Mouse (Mus musculus) CH12.LX (cell line): ENCODE results near the gene Pttg1ip. TPM values are rescaled to one million over a fixed set of nuclear protein-coding genes. Genes with fewer than 3 reads are reported as not detected.

ENCODE experiments used
- DNase-seq: peaks from one replicate; pipeline ENCODE4 v3.0.0-alpha.2; 2013; ENCODE audit errors: extremely low read depth
- H3K27ac ChIP-seq: 2 replicates; pipeline ENCODE4 v1.5.1; 2012; ENCODE audit warnings: low read depth, mild to moderate bottlenecking, control low read depth, moderate library complexity; ENCODE audit not compliant: insufficient read depth
- H3K27me3 ChIP-seq: replicated peaks from 2 replicates; pipeline ENCODE3; 2012; ENCODE audit warnings: inconsistent platforms
- H3K36me3 ChIP-seq, 2 experiments: replicated peaks in 1 of 2; 2 replicates each; pipeline versions ENCODE3 to v1.6.1; 2012; ENCODE audit warnings: inconsistent platforms in 1 of 2, low read length in 1 of 2, mild to moderate bottlenecking in 1 of 2, mixed read lengths in 1 of 2, moderate library complexity in 1 of 2; ENCODE audit not compliant: control insufficient read depth in 1 of 2, insufficient read depth in 1 of 2
- H3K4me1 ChIP-seq, 2 experiments: 2 replicates each; pipeline ENCODE4 v1.6.1; 2012; ENCODE audit warnings: inconsistent platforms in 1 of 2, moderate library complexity in 1 of 2; ENCODE audit not compliant: insufficient read depth in 2 of 2, control insufficient read depth in 1 of 2
- H3K4me2 ChIP-seq: 2 replicates; pipeline ENCODE4 v1.6.1; 2012; ENCODE audit warnings: low read depth, mild to moderate bottlenecking, control low read depth; ENCODE audit not compliant: poor library complexity, insufficient read depth, severe bottlenecking
- H3K4me3 ChIP-seq, 3 experiments: fragments of 150-350 bp in 1 of 3; sonication (generic) in 1 of 3; replicated peaks in 1 of 3; 2 replicates each; pipeline versions ENCODE3 to v1.5.1; 2011 to 2012; ENCODE audit warnings: low read depth in 2 of 3, low read length in 2 of 3, mild to moderate bottlenecking in 2 of 3, moderate library complexity in 2 of 3, control low read depth in 1 of 3, improper control_type of control experiment in 1 of 3, inconsistent platforms in 1 of 3, mixed read lengths in 1 of 3; ENCODE audit not compliant: poor library complexity in 1 of 3
- H3K79me2 ChIP-seq: replicated peaks from 2 replicates; pipeline ENCODE4 v1.6.1; 2012; ENCODE audit warnings: mild to moderate bottlenecking, moderate library complexity; ENCODE audit not compliant: control insufficient read depth, poor library complexity, insufficient read depth, severe bottlenecking; ENCODE audit errors: extremely low read depth
- H3K9ac ChIP-seq: 2 replicates; pipeline ENCODE4 v1.6.1; 2012; ENCODE audit warnings: low read depth, mild to moderate bottlenecking, control low read depth, moderate library complexity; ENCODE audit not compliant: insufficient read depth
- H3K9me3 ChIP-seq: replicated peaks from 2 replicates; pipeline ENCODE3; 2012; ENCODE audit warnings: low read length, inconsistent platforms, mixed read lengths
- BHLHE40 ChIP-seq: IDR thresholded peaks from 2 replicates; pipeline ENCODE4 v1.6.1; 2011; ENCODE audit warnings: mild to moderate bottlenecking, low read depth, low read length, improper control_type of control experiment
- CHD1 ChIP-seq: IDR thresholded peaks from 2 replicates; pipeline ENCODE4 v1.6.1; 2012; ENCODE audit warnings: low read depth, low read length, improper control_type of control experiment, inconsistent platforms
- E2F4 ChIP-seq: IDR thresholded peaks from 2 replicates; pipeline ENCODE4 v1.6.1; 2011; ENCODE audit warnings: low read depth, low read length, improper control_type of control experiment; ENCODE audit not compliant: insufficient replicate concordance
- ELF1 ChIP-seq: IDR thresholded peaks from 2 replicates; pipeline ENCODE4 v1.6.1; 2014; ENCODE audit warnings: low read depth, mild to moderate bottlenecking, inconsistent platforms, low read length, improper control_type of control experiment
- HCFC1 ChIP-seq: IDR thresholded peaks from 2 replicates; pipeline ENCODE4 v1.6.1; 2012; ENCODE audit warnings: low read depth, mild to moderate bottlenecking, inconsistent platforms, low read length, improper control_type of control experiment
- IRF4 ChIP-seq: IDR thresholded peaks from 2 replicates; pipeline ENCODE4 v1.6.1; 2014; ENCODE audit warnings: low read depth, mild to moderate bottlenecking, inconsistent platforms, low read length, improper control_type of control experiment
- KAT2A ChIP-seq: IDR thresholded peaks from 2 replicates; pipeline ENCODE4 v1.6.1; 2012; ENCODE audit warnings: low read length, improper control_type of control experiment, inconsistent platforms; ENCODE audit not compliant: insufficient replicate concordance
- MAZ ChIP-seq: IDR thresholded peaks from 2 replicates; pipeline ENCODE4 v1.6.1; 2012; ENCODE audit warnings: low read depth, mild to moderate bottlenecking, inconsistent platforms, low read length, improper control_type of control experiment, moderate library complexity
- MXI1 ChIP-seq: IDR thresholded peaks from 2 replicates; pipeline ENCODE4 v1.6.1; 2011; ENCODE audit warnings: mild to moderate bottlenecking, low read depth, low read length, improper control_type of control experiment
- NRF1 ChIP-seq: IDR thresholded peaks from 2 replicates; pipeline ENCODE4 v1.6.1; 2014; ENCODE audit warnings: low read depth, mild to moderate bottlenecking, inconsistent platforms, low read length, improper control_type of control experiment, moderate library complexity
- PAX5 ChIP-seq: IDR thresholded peaks from 2 replicates; pipeline ENCODE4 v1.6.1; 2012; ENCODE audit warnings: low read length, inconsistent platforms, mixed read lengths
- POLR2A ChIP-seq: IDR thresholded peaks from 2 replicates; pipeline ENCODE4 v1.6.1; 2011; ENCODE audit warnings: low read depth, mild to moderate bottlenecking, improper control_type of control experiment, low read length
- POLR2AphosphoS2 ChIP-seq: IDR thresholded peaks from 2 replicates; pipeline ENCODE4 v1.6.1; 2011; ENCODE audit warnings: low read depth, low read length, improper control_type of control experiment
- RCOR1 ChIP-seq: conservative IDR thresholded peaks from 2 replicates; pipeline ENCODE4 v1.6.1; 2012; ENCODE audit warnings: low read depth, mild to moderate bottlenecking, inconsistent platforms, low read length, improper control_type of control experiment
- TCF12 ChIP-seq: IDR thresholded peaks from 2 replicates; pipeline ENCODE4 v1.6.1; 2014; ENCODE audit warnings: low read depth, mild to moderate bottlenecking, inconsistent platforms, low read length, improper control_type of control experiment
- UBTF ChIP-seq: IDR thresholded peaks from 2 replicates; pipeline ENCODE4 v1.6.1; 2012; ENCODE audit warnings: low read depth, mild to moderate bottlenecking, inconsistent platforms, low read length, improper control_type of control experiment, moderate library complexity
- USF2 ChIP-seq: conservative IDR thresholded peaks from 2 replicates; pipeline ENCODE4 v1.6.1; 2011; ENCODE audit warnings: low read depth, low read length, improper control_type of control experiment
- ZC3H11A ChIP-seq: IDR thresholded peaks from 2 replicates; pipeline ENCODE4 v1.6.1; 2012; ENCODE audit warnings: low read depth, mild to moderate bottlenecking, inconsistent platforms, low read length, improper control_type of control experiment
- ZKSCAN1 ChIP-seq: IDR thresholded peaks from 2 replicates; pipeline ENCODE4 v1.6.1; 2012; ENCODE audit warnings: low read depth, inconsistent platforms, low read length, improper control_type of control experiment, borderline replicate concordance
- ZMIZ1 ChIP-seq: IDR thresholded peaks from 2 replicates; pipeline ENCODE4 v1.6.1; 2012; ENCODE audit warnings: low read depth, mild to moderate bottlenecking, inconsistent platforms, low read length, improper control_type of control experiment
- dilution Hi-C: fragments of 300-500 bp; cut with MboI; formaldehyde crosslinking; loops from 2 replicates; pipeline ENCODE4 v1.14.3; 2020; ENCODE audit warnings: low sequenced_read_pairs; ENCODE audit not compliant: extremely low pct_unique_long_range_greater_than_20kb, extremely low pct_ligation_motif_present
- in situ Hi-C: fragments of 300-500 bp; cut with MboI; formaldehyde crosslinking; loops from 3 replicates; pipeline ENCODE4 v1.14.3; 2019; ENCODE audit warnings: low sequenced_read_pairs, low pct_ligation_motif_present, low pct_unique_long_range_greater_than_20kb, mixed read lengths
- polyA plus RNA-seq: library from polyadenylated mRNA; unstranded; fragments of >175 nt; gene quantifications from 2 replicates; pipeline ENCODE4 v1.2.1, GENCODE M21; 2012; ENCODE audit warnings: low read depth; ENCODE audit not compliant: insufficient read length
- total RNA-seq, 2 experiments: library from RNA; depleted of rRNA; stranded (reverse); fragments of 300-350 nt in 1 of 2; fragments of >200 nt in 1 of 2; gene quantifications; 2 replicates each; pipeline ENCODE4 v1.2.3; 2012 to 2014

Gene Pttg1ip
- total and polyA plus RNA-seq, 3 experiments, result 18.9 to 25.3 (median 20.7) TPM

DNA sequence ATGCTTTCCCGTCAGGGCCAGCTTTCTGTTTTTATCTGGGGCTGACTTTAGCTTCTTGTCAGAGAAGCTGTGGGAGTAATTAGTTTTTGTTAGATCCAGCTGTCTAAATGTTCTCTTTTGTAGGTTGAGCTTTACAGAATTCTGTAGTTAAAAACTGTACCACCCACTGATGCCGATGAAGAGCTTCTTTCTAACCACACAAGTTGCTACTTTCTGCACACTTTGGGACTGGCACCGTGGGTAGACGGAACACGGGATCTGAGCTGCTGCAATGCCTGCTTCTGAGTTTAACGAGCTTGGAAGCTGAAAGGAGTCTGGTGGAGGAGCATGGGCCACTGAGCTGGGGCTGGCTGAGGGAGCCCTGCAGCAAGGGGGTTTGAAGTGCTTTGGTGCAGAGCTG lies 10.0 kb downstream of the Pttg1ip start:
- dilution Hi-C loops, result no loop called here
- Histone ChIP-seq H3K4me1 (peaks cover 0 to 18% of the 10 kb centered on the region in 2 experiments; a peak in 1 of 4 replicates), H3K9ac (no peak overlapping the region), H3K4me3 (no peak overlapping the region), H3K27ac (no peak overlapping the region), H3K79me2 (no peaks in the 10 kb centered on the region)
- TF ChIP-seq E2F4 (no peak), NRF1 (no peak), POLR2AphosphoS2 (no peak), KAT2A (no peak), BHLHE40 (no peak), USF2 (no peak), MAZ (no peak)
- TF ChIP-seq, all 38 proteins: peak for 0
- peaks cover 36 to 93% of the 10 kb centered on the region in 2 experiments for H3K36me3 ChIP-seq
- no peaks in the 10 kb centered on the region for H3K27me3 ChIP-seq
- no peak overlapping the region for H3K4me2 ChIP-seq
- in situ Hi-C loops, result no loop called here
- H3K9me3 ChIP-seq, result peaks cover 4% of the 10 kb centered on the region
- no peak for DNase-seq

GRCm38 (mm10) chr10:77596060-77596459 lies 14.5 kb downstream of the Pttg1ip start:
- Histone ChIP-seq H3K79me2 (no peaks in the 10 kb centered on the region), H3K4me1 (0 out of 4 replicates have a peak, but pooled peaks cover 0 to 1% of the 10 kb centered on the region in 2 experiments), H3K27ac (no peak overlapping the region), H3K4me3 (no peak overlapping the region), H3K27me3 (no peaks in the 10 kb centered on the region), H3K4me2 (no peak overlapping the region), H3K36me3 (peaks cover 49 to 82% of the 10 kb centered on the region in 2 experiments), H3K9me3 (peaks cover 4% of the 10 kb centered on the region), H3K9ac (no peak overlapping the region)
- no peak for TF ChIP-seq RCOR1
- TF ChIP-seq MXI1, result no peak
- no peak for TF ChIP-seq IRF4
- TF ChIP-seq NRF1, result no peak
- no peak for TF ChIP-seq CHD1
- no peak for TF ChIP-seq TCF12
- no peak for TF ChIP-seq ZMIZ1
- TF ChIP-seq POLR2A, result no peak
- TF ChIP-seq ZC3H11A, result no peak
- TF ChIP-seq UBTF, result no peak
- TF ChIP-seq ZKSCAN1, result no peak
- TF ChIP-seq PAX5, result no peak
- TF ChIP-seq USF2, result no peak
- no peak for TF ChIP-seq HCFC1
- no peak for TF ChIP-seq ELF1
- dilution Hi-C loops (no loop called here), in situ Hi-C loops (no loop called here)
- DNase-seq, result no peak
